Mouse (Mus musculus): ENCODE measurements around the gene Rnf224.
"Not testable (repeated sequence)": the region's sequence is repeated elsewhere in the genome, so short reads cannot be mapped to it uniquely, and the experiment has no call there.

The Rnf224 gene

GRCm38 (mm10) chr2:25236614-25237013 lies at the start of gene Rnf224:
Gene Rnf224, minus strand, starts transcription at chr2:25236787.
- no peak for DNase-seq

- no peak for DNase-seq
Measured at GRCm38 (mm10) chr2:25286314-25286713, 49.7 kb upstream of the Rnf224 start.

GRCm38 (mm10) chr2:25285551-25285950 lies 49.0 kb upstream of the Rnf224 start:
- no peak for DNase-seq

- DNase-seq = peak; percentile 92 to 95
Measured at GRCm38 (mm10) chr2:25278928-25279882, 42.6 kb upstream of the Rnf224 start.

- no peak for DNase-seq
Measured at GRCm38 (mm10) chr2:25273010-25273409, 36.4 kb upstream of the Rnf224 start.

- no peak for DNase-seq
Measured at GRCm38 (mm10) chr2:25272515-25272914, 35.9 kb upstream of the Rnf224 start.

- DNase-seq = peak; percentile 99
Measured at GRCm38 (mm10) chr2:25271827-25272511, 35.4 kb upstream of the Rnf224 start, which contains the start of the genes Ssna1 and Anapc2. Gene Ssna1, minus strand, starts transcription at chr2:25272438. Gene Anapc2, plus strand, starts transcription at chr2:25272478.

GRCm38 (mm10) chr2:25267746-25268309 lies 31.2 kb upstream of the Rnf224 start:
- DNase-seq = no peak

- no peak for DNase-seq
Measured at GRCm38 (mm10) chr2:25267241-25267640, 30.7 kb upstream of the Rnf224 start.

GRCm38 (mm10) chr2:25266720-25267119 lies 30.1 kb upstream of the Rnf224 start:
- DNase-seq = no peak

GRCm38 (mm10) chr2:25265897-25266656 lies 29.5 kb upstream of the Rnf224 start:
- peak in 1 of 2 experiments; percentile 11 for DNase-seq

GRCm38 (mm10) chr2:25264851-25265250 lies 28.3 kb upstream of the Rnf224 start:
- DNase-seq = no peak

- no peak for DNase-seq
Measured at GRCm38 (mm10) chr2:25264286-25264660, 27.7 kb upstream of the Rnf224 start.

GRCm38 (mm10) chr2:25263623-25264285 lies 27.2 kb upstream of the Rnf224 start:
- no peak for DNase-seq

GRCm38 (mm10) chr2:25262795-25263622 lies 26.4 kb upstream of the Rnf224 start:
- DNase-seq = peak; percentile 58 to 61

- DNase-seq = peak; percentile 90 to 94
Measured at GRCm38 (mm10) chr2:25262291-25262767, 25.7 kb upstream of the Rnf224 start, which contains the start of gene Tprn. Gene Tprn, plus strand, starts transcription at chr2:25262618.

- no peak for DNase-seq
Measured at GRCm38 (mm10) chr2:25261870-25262269, 25.3 kb upstream of the Rnf224 start.

GRCm38 (mm10) chr2:25258887-25259286 lies 22.3 kb upstream of the Rnf224 start:
- DNase-seq = peak; percentile 49 to 55

GRCm38 (mm10) chr2:25257250-25257649 lies 20.7 kb upstream of the Rnf224 start:
- DNase-seq = not testable (repeated sequence)

- peak; percentile 80 to 83 for DNase-seq
Measured at GRCm38 (mm10) chr2:25256443-25257109, 20.0 kb upstream of the Rnf224 start.

Measured in B cell, adult 2 months (primary cell).